Mouse (Mus musculus): ENCODE data around the gene Hoxb4. TPM values are rescaled to one million over a fixed set of nuclear protein-coding genes. Genes with fewer than 3 reads are reported as not detected.

Gene Hoxb4
- total RNA-seq, 4 experiments from 2014 or later = 0.11 TPM; not detected in 3

Small RNAs within 50 kb of the gene (microRNA-seq; reads per million reads assigned to microRNA genes)
- 76.5 to 135 reads per million in 2 experiments for gene Mir10a

Other genes with a start within 250 kb of the Hoxb4 start
- gene Atp5g1, start 242.6 kb upstream of the Hoxb4 start, total RNA-seq (2022) = 100 to 1,000 TPM; 354 to 394 (median 374) TPM
- gene Calcoco2, start 206.3 kb upstream of the Hoxb4 start, total RNA-seq (2022) = not detected
- under 1 TPM in 3 of 4 experiments, not detected in 1; 0.23 to 0.36 (median 0.30) TPM for gene Ttll6, start 184.5 kb upstream of the Hoxb4 start, total RNA-seq (2022)
- not detected for gene Hoxb13, start 124.0 kb upstream of the Hoxb4 start, total RNA-seq (2022)
- under 1 TPM in 1 of 4 experiments, not detected in 3; 0.16 TPM for gene Hoxb9, start 46.8 kb upstream of the Hoxb4 start, total RNA-seq (2022)
- gene Hoxb8, start 36.4 kb upstream of the Hoxb4 start, total RNA-seq (2022) = not detected
- gene Hoxb7, start 31.6 kb upstream of the Hoxb4 start, total RNA-seq (2022) = not detected
- not detected for gene Hoxb6, start 25.8 kb upstream of the Hoxb4 start, total RNA-seq (2022)
- not detected for gene Hoxb5, start 14.9 kb upstream of the Hoxb4 start, total RNA-seq (2022)
- not detected for gene Hoxb3, start 5.1 kb downstream of the Hoxb4 start, total RNA-seq (2022)
- not detected for gene Hoxb2, start 32.3 kb downstream of the Hoxb4 start, total RNA-seq (2022)
- gene Hoxb1, start 47.5 kb downstream of the Hoxb4 start, total RNA-seq (2022) = not detected
- gene Skap1, start 146.3 kb downstream of the Hoxb4 start, total RNA-seq (2022) = 1 to 10 TPM; 2.2 to 2.5 (median 2.3) TPM